Mouse (Mus musculus): ENCODE results near the gene Safb2. TPM values are rescaled to one million over a fixed set of nuclear protein-coding genes. Genes with fewer than 3 reads are reported as not detected.
"Not testable (repeated sequence)": the region's sequence is repeated elsewhere in the genome, so short reads cannot be mapped to it uniquely, and the experiment has no call there.

Safb2 gene
- total RNA-seq (2021) = 100 to 1,000 TPM; 142 to 174 TPM

DNA sequence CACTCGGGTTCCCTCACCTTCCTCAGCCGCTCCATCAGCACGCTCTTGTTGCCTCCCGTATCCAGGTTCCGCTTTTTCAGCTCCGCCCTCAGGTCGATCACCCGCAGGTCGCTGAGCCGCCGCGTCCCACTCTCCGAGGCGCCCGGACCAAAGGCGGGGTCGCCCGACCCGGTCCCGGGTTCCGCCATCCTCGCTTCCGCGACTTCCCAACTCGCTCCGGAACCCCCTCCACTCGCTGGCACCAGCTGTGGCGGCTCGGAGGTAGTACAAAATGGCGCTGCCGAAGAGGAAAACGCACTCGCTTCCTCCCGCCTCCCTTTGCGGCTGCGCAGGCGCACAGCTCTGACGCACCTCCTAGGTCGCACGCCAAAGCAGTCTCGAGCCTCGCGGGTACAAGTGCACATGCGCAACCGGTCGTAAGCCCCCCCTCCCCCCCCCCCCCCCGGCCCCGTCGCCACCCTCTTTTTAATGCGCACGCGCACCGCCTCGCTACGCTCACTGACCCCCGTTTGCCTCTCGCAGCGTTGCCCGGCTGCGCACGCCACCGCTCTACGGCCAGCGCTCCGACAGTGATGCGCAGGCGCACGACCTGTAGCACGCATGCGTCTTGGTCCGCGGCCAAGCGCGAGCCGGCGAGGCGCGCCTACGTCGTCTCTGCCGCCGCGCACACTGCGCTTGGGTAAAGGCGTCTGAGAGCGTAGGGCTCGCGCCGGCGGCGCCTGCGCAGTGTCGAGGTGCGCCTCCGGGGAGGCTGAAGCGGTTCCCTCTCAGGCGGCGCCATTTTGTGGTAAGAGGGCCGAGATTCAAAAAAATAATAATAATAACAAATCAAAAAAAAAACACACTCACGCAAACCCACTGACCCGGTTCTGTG is at the start of gene Safb2, which contains the start of gene Safb:
Safb2 (minus strand) TSS at position 329 of the 874 bp plus-strand sequence.
Safb (plus strand) TSS at position 569 of the 874 bp plus-strand sequence.
- peak; percentile 100 for DNase-seq

DNA sequence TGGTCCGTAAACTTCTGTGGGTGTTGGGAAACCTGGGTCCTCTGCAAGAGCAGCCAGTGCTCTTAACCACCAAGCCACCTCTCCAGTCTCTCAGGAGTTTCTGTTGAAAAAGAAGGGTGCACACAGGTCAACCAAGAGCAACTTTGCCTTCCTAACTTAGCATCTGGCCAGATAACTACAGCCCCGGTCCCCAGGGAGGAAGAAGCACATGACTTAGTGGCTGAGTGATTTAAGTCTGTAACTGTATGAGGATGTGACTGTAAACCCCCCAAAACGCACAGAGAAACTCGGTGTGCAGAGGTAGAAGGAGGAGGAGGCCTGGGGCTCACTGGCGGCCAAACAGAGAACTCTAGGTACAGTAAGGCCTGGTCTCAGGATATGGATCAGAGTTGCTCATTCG is 49.6 kb upstream of the Safb2 start:
- no peak for DNase-seq

DNA sequence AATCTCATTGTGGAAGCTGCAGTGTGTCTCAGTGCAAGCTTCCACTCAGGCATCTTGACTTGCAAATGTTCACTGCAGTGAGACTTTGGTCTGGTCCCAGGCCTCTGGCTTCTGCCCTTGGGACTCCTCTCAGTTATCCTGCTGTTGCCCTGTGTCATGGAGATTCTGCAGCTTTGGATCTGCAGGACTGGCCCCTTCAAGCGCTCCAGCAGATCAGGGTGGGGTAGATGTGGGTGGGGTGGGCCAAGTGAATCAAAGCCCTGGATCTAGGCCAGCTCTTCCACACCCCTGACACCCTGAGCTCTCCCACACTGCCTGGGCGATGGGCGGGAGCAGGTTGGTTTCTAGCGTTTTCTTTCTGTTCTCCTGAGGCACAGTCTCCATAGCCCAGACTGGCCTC is 47.4 kb upstream of the Safb2 start:
- no peak for DNase-seq

DNA sequence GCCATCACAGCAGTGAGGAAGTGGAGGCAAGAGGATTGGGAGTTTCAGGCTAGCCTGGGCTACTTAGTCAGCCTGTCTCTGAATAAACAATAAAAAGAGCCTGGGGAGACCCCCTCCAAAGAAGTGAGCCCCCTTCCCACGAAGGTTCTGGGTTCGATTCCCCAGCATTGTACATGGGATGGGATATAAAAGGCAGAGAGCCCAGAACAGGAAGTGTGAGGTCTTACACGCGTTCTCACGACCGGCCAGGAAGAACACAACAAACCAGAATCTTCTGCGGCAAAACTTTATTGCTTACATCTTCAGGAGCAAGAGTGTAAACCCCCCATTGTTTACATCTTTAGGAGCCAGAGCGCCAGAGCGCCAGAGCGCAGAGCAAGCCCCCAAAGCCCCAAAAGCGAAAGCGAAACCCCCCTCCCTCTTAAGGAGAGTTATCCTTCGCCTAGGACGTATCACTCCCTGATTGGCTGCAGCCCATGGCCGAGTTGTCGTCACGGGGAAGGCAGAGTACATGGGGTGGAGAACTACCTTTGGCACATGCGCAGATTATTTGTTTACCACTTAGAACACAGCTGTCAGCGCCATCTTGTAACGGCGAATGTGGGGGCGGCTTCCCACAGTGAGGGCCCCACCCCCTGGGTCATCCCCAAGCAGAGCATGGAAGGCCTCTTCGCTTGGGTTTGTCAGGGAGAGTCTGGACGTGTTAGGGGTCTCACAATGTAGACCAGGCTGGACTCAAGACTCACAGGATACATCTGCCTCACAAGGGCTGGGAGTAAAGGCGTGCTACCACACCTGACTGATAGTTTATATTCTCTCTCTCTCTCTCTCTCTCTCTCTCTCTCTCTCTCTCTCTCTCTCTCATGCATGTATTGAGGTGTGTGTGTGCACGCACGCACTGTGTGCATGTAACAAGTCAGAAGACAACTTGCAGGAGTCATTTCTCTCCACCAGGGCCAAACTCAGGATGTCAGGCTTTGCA is 45.7 kb upstream of the Safb2 start:
- DNase-seq = not testable (repeated sequence)

DNA sequence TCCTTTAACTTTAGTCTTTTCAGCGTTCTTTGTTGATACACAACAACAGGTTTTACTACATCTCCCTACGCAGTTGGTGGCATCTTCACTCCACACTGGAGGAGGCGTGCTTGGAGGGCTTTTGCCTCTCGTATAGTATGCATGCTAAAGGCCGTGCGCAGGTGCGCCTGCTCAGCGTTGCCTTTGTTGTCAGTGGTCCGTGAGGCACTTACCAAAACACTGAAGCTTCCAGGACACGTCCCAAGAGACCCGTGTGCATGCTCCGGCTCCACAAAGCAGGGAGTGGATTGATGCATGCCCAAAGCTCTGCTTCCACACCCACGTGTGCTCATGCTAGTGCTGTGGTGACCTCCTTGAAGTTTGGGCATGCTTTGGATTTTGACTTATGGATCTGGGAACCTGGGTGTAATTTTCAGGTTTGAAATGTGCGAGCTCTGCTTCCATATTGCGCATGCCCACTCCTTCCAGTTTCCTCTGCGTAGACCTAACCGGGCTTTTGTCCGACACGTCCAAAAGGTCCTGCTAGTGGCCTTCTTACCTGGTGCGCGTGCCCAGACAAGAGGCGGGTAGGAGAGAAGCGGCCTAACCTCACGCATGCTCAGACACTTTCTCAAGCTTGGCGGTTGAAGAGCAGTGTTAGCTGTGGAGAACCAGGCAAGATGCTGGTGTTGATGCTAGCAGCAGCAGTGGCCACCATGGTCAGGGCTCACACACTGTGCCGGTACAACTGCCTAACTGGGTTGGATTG is 43.3 kb upstream of the Safb2 start, which contains the start of gene Catsperd:
Catsperd (plus strand) TSS at position 614 of the 748 bp plus-strand sequence.
- no peak for DNase-seq

DNA sequence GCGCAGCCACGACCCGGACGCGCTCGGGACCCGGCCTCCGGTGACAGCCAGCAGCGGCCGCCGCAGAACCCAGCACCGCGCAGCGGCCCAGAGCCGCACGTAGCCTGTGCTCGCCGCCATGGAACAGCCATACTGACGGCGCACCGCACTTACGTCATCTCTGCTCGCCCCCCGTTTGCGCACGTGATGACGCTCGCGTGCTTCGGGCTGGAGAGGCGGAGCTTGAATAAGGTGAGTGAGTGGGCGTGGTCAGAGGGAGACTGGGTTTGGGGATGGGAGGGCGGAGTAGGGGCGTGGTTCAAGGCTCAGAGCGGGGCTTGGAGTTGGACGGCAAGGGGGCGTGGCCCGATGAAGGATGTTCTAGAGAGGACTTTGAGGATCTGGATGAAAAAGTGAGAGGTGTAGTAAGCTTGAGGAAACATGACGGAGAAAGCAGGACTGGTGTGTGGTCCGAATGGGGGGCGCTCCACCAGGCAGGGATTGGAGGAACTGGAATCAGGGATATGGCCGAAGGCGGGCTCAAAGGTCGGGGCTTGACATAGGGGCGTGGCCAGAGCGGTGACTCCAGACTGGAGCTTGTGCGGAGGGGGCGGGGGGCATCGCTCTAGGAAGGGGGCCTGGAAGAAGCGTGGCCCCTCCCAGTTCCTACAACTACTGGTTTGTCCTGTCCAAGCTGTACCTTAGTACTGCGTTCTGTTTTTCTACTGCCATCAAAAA is 42.5 kb upstream of the Safb2 start, which contains the start of gene Lonp1:
Lonp1 (minus strand) TSS at position 134 of the 717 bp plus-strand sequence.
- peak; percentile 94 to 95 for DNase-seq

DNA sequence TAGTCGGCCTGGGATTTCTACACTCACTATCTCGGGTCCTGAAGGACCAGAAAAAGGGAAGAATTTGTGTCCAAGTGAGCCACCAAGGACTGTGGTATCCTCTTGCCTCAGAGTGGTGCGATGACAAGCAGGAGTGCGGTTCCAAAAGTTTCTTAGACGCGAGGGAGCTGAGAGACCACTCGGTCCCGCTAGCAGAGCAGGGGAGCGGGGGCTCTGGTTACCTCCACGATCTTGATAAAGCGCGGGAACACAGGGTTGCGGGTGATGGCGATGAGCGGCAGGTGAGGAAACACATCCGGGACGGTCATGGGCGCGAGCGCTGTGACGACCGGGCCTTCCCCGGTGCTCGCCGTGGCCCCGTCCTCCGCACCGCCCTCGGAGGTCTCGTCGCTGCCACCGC is 41.9 kb upstream of the Safb2 start:
- DNase-seq = no peak

DNA sequence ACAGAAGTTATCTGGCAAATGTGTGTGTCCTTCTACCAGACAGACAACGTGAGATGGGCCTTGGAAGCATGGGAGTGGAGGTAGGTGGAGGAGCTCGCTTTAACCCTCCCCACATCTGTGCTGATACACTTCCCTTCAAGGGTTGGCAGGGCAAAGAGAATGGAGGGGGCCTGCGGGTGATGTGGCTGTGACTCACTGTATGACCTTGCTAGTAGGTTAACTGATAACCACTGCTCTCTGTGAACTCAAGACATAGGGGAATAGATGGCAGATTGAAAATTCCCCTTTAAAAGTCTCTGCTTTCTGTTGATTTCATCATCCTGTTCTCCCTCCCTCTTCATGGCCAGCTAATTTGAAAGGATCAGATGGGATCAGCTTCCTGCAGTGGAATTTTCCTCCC is 41.1 kb upstream of the Safb2 start:
- DNase-seq = no peak

DNA sequence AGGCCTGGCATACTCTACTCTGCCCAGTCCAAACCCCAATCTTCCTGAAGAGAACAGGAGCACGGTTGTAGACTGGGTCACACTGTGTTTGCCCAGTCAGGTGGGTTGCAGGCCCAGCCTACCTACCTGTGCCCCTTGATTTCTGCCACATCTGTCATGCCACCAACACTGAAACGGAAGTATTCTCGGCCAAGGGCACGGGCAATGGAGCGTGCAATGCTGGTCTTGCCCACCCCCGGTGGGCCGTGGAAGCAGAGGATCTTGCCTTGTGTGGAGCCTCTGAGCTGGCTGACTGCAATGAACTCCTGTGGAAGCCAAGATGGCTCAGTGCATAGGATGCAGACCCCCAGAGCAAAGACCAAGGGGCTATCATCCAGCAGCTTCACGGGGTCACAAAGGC is 33.2 kb upstream of the Safb2 start:
- DNase-seq = no peak

DNA sequence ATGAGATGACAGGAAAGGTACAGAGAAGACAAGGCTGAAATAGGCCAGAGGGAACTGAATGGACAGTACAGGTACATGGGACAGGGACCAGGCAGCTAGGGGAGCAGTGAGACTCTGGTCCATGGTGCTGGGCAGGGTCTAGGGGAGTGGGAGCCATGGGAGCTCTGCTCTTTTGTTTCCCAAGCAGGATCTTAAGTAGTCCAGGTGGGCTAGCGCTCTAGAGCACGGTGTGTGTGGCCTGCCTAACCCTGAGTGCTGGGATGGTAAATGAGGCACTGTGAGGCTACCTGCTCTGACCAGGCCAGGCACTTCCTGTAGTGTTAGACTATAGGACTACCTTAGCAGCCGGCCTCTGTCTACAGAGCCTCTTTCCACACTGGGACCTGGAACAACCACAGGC is 32.3 kb upstream of the Safb2 start:
- DNase-seq = no peak

DNA sequence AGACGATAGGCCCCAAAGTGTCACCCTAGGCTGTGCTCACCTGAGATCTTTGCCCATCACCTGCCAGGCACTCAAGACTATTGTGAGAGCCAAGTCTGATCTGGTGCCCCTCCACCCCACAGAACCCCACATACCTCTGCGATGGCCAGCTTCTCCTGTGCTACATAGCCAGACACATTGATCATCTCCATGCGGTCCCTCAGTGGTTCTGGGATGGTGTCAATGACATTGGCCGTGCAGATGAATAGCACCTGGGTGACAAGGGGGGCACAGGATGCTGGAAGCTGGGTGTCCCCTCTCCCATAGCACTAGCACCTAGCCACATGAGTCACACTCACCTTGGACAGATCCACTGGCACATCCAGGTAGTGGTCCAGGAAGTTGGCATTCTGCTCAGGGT is 31.4 kb upstream of the Safb2 start:
- no peak for DNase-seq

DNA sequence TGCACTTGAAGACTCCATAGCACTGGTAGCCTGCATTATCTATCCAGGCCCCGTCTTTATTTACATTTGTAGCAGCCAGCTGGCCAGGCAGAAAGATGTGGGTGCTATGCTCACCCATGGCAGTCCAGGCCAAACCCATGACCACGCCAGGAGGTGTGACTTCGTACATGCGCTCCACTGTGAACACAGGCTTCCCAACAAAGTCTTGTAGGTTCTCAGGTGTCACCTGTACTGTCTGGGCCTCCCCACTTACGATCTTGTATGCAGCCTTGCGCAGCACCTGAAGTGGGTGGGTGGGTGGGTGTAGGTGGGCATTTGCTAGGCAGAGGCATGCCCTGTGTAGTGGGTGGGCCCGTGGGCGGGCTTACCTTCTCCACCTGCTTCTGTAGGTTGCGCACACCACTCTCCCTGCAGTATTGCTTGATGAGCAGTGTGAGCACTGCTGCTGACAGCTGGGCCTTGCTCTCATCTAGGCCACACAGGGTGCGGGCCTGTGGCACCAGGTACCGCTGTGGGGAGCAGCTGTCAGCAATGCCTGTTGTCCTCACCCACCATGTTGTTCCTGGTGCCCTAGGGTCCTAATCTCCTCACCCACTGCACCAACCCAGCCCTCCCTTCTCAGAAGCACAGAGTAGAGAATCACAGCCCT is 30.9 kb upstream of the Safb2 start:
- no peak for DNase-seq

DNA sequence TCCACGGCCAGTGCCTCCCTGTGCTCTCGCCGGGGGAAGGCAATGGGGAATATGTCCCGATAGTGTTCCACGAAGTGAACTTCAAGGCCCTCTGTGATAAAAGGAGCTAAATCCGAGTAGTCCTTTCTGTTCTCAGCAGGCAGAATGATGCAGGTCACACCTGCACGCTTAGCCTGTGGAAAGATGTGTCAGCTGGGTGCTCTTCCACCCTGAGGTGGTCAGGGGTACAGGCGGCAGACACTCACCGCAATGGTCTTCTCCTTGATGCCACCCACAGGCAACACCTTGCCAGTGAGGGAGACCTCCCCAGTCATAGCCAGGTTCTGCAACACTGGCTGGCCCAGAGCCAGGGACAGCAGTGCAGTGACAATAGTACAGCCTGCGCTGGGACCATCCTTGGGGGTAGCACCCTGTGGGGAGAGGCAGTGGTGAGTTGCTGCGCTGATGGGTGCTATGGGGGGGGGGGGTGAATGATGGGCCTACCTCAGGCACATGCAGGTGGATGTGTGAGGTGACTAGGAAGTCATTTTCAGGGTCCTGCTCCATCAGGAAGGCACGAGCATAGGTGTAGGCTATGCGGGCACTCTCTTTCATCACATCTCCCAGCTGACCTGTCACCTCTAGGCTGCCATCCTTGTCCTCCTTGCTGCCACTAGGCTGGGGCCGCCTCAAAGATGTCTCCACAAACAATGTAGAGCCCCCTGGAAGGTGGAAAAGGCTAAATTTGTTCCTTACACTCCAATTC is 30.2 kb upstream of the Safb2 start:
- no peak for DNase-seq

DNA sequence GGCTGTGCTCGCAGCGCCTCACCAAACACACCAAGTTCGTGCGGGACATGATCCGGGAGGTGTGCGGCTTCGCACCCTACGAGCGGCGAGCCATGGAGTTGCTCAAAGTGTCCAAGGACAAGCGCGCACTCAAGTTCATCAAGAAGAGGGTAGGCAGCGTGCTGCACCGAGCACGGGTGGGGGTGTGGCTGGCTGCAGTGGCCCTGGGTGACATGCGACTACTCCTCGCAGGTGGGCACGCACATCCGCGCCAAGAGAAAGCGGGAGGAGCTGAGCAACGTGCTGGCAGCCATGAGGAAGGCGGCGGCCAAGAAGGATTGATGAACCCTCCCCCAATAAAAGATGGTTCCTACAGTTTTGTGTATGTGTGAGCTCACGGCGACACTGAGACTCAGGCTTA is 29.5 kb upstream of the Safb2 start:
- DNase-seq = not testable (repeated sequence)

DNA sequence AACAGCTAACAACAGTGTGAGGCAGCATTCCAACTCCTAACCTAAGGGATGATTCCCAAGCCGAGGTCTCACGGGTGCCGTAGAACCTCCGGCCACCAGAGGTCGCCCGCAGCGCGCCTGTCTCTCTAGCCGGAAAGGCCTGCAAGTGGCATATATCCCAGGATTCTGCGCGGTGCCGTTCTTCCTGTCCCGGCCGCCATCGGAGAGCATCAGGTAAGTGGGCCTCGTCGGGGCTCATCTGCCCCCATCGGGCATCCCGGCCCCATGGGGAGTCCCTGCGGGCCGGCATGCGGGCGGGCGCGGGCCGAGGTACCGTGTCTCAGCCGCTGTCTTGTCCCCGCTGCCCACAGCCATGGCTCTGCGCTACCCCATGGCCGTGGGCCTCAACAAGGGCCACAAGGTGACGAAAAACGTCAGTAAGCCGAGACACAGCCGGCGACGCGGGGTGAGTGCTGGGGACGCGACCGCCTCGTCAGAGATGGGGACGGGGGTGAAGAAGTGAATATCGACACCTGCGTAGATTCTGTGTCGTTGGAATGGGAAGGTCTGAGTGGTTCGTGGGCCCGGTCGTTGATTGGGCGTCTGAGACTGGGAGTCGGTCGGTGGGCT is 29.0 kb upstream of the Safb2 start, which contains the start of gene Rpl36:
Rpl36 (plus strand) TSS at position 181 of the 609 bp plus-strand sequence.
- peak; percentile 95 to 96 for DNase-seq

DNA sequence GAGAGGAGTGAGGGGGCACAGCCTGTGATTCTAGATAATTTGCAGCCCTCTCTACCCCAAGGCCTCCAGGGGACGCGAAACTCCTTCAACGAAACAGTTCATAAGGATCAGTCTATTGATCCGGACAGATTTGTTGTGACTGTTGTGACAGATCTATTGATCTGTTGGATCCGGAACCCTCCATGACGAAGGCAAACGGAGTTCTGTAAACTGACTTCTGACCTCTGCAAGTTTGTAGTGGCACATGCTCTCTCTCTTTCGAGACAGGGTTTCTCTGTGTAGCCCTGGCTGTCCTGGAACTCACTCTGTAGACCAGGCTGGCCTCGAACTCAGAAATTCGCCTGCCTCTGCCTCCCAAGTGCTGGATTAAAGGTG is 28.2 kb upstream of the Safb2 start:
- not testable (repeated sequence) for DNase-seq

DNA sequence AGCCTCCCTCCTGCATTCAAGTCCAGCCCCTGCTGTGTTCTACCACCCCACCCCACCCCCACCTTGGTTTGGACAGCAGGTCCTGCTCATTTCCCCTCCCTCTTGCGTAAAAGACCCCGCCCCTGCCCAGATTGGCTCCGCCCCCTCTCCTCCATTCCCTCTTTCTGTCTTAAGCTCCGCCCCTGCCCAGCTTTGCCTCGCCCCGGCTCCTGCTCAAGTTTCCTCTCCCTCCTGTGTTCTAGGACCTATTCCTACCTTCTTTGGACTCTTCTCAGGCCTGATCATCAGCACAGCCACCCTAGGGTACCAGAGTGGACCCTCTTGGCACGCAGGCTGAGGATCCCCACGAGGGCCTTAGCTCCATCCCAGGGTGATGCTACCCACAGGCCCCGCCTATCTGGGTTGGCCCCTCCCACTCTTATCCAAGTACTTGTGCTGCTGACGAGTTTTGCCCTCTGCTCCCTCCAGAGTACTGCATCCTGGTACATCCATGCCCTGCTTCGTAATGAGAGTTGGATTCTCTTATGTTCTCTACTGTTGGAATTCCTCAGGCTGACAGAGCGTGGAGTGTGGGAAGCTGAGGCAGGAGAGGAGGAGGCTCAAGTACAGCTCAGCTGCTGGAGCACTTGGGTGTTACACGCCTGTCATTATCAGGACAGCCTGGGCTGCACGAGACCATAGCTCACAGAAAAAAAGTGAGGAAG is 27.6 kb upstream of the Safb2 start:
- DNase-seq = no peak

DNA sequence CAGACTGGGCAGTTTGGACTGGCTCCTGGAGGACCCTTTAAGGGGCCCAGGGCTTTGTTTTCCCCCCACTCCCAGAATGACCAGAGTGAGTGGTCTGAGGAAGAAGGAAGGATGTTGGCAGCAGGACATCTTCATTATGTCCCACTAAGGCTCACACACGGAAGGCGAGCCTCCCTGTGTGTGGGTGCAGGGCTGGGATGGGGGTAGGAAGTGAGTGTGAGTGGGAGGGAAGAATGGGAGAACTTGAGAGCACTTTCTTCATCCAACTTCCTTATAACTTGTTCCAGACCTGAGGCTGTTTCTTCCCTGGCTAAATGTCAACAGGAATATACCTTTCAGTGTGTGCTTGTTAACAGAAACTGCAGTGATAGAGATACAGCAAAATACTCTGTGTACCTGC is 26.9 kb upstream of the Safb2 start:
- no peak for DNase-seq

Measured in layer of hippocampus, postnatal 36 days (tissue).